Mouse (Mus musculus): ENCODE results near the gene Pcdh8. TPM values are rescaled to one million over a fixed set of nuclear protein-coding genes. Genes with fewer than 3 reads are reported as not detected.

Pcdh8 gene
- polyA plus RNA-seq (2012; ENCODE audit: insufficient read depth, low replicate concordance) = not detected in 2 replicates

DNA sequence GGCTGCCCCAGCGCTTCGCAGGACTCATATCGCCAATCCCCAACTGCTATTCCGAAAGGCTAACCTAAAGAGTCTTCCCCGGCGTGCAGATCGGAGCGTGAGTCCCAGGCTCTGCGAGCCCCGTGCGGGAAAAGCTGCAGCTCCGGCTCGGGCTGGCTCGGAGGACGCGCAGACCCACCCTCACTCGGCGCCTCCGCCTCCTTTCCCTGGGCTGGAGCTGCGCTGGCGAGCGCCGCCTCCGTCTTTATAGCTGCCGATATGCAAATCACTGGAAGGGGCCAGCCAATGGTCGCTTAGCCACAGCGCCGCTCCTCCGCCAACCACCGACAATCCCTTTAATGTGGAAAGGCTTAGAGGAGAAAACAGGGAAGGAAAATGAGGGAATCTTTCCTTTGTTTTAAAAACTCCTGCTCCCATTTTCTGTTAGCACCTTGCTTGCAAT is at the start of gene Pcdh8:
Gene Pcdh8 (minus strand): TSS at position 219 of the 442 bp plus-strand sequence.
- H3K9me3 ChIP-seq = peaks cover 37% of the 10 kb centered on the region
- peaks cover 32% of the 10 kb centered on the region for H3K4me1 ChIP-seq
- peak within 1 kb of the TSS; percentile 85 for H3K4me3 ChIP-seq (replicated peaks)
- TF ChIP-seq FLI1 (IDR thresholded peaks at IDR 0.05; ENCODE audit: low read length) = no peak
- TF ChIP-seq GATA1 (IDR thresholded peaks at IDR 0.05; ENCODE audit: borderline replicate concordance, low read length) = no peak
- H3K27me3 ChIP-seq (replicated peaks) = peaks cover 85% of the 10 kb centered on the region
- no peaks in the 10 kb centered on the region for H3K36me3 ChIP-seq (replicated peaks; ENCODE audit: low read length)

DNA sequence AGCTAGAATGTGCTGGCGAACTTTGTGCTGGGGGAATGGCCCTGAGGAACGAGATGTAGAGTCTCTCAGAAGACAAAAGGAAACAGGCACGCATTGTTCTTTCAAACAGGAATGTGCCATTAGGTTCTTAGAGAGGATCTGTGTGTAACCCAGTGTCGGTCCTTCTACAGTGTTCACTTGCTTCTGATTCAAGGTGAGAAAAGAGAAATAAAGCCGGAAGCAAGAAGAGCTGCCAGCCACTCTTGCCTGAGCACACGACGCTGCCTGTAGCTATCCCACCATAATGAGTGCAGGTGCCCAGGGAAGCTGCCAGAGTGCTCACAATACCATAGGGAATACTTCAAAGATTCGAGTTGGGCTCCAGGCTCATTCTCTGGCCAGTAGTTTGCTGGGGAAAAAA is 43.6 kb upstream of the Pcdh8 start:
- Histone ChIP-seq H3K4me3 (replicated peaks) (no peak overlapping the region), H3K4me1 (no peaks in the 10 kb centered on the region), H3K9me3 (no peaks in the 10 kb centered on the region), H3K27me3 (replicated peaks) (no peaks in the 10 kb centered on the region), H3K36me3 (replicated peaks; ENCODE audit: low read length) (no peaks in the 10 kb centered on the region)
- TF ChIP-seq GATA1 (IDR thresholded peaks at IDR 0.05; ENCODE audit: borderline replicate concordance, low read length) (no peak), FLI1 (IDR thresholded peaks at IDR 0.05; ENCODE audit: low read length) (no peak)

DNA sequence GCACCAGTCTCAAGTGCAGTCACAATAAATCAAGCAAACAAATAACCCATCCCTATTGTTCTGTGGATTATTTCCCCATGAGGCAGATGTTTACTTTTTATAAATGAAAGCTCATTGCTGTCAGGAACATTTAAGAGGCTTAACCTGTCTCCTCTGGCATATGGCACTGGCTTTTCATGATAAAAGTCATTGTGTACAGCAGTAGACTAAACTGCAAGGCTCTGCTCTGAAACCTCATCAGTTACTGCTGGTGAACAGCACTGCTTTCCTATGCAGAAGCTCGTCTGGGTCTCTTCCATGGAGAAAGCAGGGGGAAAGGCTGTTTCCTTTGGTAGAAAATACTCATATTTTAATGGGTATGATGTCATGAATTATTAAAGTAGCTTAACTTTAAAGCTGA is 43.0 kb upstream of the Pcdh8 start:
- Histone ChIP-seq H3K4me3 (replicated peaks) (no peak overlapping the region), H3K9me3 (no peaks in the 10 kb centered on the region), H3K4me1 (no peaks in the 10 kb centered on the region), H3K27me3 (replicated peaks) (no peaks in the 10 kb centered on the region), H3K36me3 (replicated peaks; ENCODE audit: low read length) (no peaks in the 10 kb centered on the region)
- no peak for TF ChIP-seq FLI1 (IDR thresholded peaks at IDR 0.05; ENCODE audit: low read length)
- TF ChIP-seq GATA1 (IDR thresholded peaks at IDR 0.05; ENCODE audit: borderline replicate concordance, low read length) = no peak

DNA sequence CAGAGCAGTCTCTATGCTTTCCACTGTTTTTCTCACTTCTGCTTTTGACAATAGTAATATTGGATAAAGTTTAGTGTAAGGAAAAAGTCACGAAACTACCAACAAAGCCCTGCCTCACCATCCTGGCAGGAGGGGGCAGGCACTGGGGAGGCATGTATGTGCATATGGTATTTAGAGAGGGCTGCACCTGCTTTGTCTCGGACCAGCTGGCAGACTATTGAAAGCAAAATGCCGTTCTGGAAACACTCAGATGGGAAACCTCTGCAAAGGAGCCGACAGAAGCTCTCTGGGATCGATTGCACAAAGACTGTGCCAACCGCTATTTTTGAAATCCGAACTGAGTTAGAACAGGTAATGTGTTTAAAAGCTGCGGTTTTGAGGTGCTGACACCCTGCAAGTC is 22.1 kb upstream of the Pcdh8 start:
- no peaks in the 10 kb centered on the region for H3K36me3 ChIP-seq (replicated peaks; ENCODE audit: low read length)
- H3K4me3 ChIP-seq (replicated peaks) = no peak overlapping the region
- TF ChIP-seq GATA1 (IDR thresholded peaks at IDR 0.05; ENCODE audit: borderline replicate concordance, low read length) = no peak
- TF ChIP-seq FLI1 (IDR thresholded peaks at IDR 0.05; ENCODE audit: low read length) = no peak
- H3K9me3 ChIP-seq = peaks cover 5% of the 10 kb centered on the region; the same call in 1 of the 2 replicates
- no peaks in the 10 kb centered on the region for H3K4me1 ChIP-seq
- H3K27me3 ChIP-seq (replicated peaks) = no peaks in the 10 kb centered on the region

DNA sequence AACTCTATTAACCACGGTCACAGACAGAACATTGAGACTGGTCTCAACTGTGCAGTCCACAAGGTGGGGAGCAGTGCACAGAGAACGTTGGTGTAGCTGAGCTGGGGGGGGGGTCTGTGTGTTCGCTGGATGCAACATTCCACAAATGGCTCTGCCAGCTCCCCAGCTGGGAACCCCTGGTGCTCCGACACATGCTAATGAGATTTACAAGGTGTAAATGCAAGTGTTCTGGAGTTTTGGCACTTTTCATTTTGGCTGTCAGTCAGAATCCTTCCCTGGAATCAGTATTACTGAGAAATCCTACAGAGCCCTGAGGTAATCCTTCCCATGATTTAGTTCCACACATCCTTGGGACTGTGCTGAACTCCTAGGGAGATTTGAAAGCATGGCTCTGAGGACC is 18.4 kb upstream of the Pcdh8 start:
- H3K4me3 ChIP-seq (replicated peaks) = no peak overlapping the region
- H3K27me3 ChIP-seq (replicated peaks) = no peaks in the 10 kb centered on the region
- H3K36me3 ChIP-seq (replicated peaks; ENCODE audit: low read length) = no peaks in the 10 kb centered on the region
- TF ChIP-seq GATA1 (IDR thresholded peaks at IDR 0.05; ENCODE audit: borderline replicate concordance, low read length) (no peak), FLI1 (IDR thresholded peaks at IDR 0.05; ENCODE audit: low read length) (no peak)
- no peaks in the 10 kb centered on the region for H3K9me3 ChIP-seq
- H3K4me1 ChIP-seq = no peaks in the 10 kb centered on the region

DNA sequence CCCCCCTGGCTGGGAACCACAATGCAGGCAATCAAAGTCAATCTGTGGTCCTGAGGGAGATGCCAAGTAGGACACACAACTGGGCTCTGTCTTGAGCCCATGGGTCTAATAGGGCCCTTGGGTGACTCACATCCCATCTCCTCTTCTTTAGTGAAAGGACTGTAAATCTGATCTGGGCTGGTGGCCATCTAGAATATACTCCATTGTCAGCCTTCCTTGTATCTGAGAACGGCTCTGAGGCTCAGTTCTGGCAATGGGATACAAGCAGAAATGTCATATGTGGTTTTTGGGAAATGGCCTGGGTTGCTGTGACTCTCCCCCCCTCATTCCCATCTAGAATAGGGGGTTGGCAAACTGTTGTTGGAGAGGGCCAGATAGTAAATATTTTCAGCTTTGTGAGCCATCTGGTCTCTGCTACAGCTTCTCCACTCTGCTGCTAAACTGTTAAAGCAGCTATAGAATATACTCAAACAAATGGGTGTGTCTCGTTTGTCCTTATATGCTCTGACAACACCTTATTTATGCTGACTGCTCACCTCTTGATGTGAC is 17.6 kb upstream of the Pcdh8 start:
- Histone ChIP-seq H3K4me1 (no peaks in the 10 kb centered on the region), H3K27me3 (replicated peaks) (no peaks in the 10 kb centered on the region), H3K9me3 (no peaks in the 10 kb centered on the region), H3K4me3 (replicated peaks) (no peak overlapping the region), H3K36me3 (replicated peaks; ENCODE audit: low read length) (no peaks in the 10 kb centered on the region)
- TF ChIP-seq GATA1 (IDR thresholded peaks at IDR 0.05; ENCODE audit: borderline replicate concordance, low read length) (no peak), FLI1 (IDR thresholded peaks at IDR 0.05; ENCODE audit: low read length) (no peak)

DNA sequence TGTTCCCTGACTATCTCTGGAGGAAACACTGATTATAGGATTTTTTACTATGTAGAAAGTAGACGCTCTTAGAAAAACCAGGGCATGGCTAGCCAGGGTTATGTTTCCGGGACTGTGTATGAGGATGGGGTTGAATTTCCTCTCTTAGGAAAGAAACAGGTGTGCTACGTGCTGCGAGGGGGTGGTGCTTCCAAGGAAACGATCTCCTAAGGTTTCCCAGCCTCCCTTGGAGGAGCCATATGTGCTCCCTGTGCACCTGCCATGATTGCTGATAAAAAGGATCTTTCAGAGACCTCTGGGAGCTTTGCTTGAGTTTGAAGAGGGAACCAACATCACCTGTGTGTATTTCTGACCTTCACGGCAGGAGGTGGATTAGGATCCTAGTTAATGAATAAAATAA is 16.8 kb upstream of the Pcdh8 start:
- TF ChIP-seq GATA1 (IDR thresholded peaks at IDR 0.05; ENCODE audit: borderline replicate concordance, low read length) = no peak
- TF ChIP-seq FLI1 (IDR thresholded peaks at IDR 0.05; ENCODE audit: low read length) = no peak
- H3K9me3 ChIP-seq = no peaks in the 10 kb centered on the region

DNA sequence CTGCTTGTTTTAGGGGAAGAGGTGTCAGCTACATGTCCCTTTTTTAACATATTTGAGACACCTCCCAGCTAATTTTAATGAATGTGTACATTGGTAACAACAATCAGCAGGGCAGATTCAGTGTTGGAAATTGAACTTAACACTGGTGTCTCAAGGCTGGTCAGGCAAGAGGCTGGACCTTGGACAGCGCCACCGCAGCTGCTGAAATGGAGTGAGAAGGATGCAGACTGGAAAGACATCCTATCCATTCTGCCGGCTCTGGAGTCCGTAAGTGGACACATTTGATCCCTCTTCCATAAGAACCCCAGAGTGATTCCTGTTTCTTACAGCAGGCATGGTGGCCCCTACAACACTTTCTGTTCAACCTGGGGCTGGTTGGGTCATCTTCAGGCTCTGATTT is 14.3 kb upstream of the Pcdh8 start:
- TF ChIP-seq GATA1 (IDR thresholded peaks at IDR 0.05; ENCODE audit: borderline replicate concordance, low read length) (no peak), FLI1 (IDR thresholded peaks at IDR 0.05; ENCODE audit: low read length) (no peak)

More for the DNA sequence above, 16.8 kb upstream of the Pcdh8 start:
- no peaks in the 10 kb centered on the region for H3K4me1 ChIP-seq
- H3K27me3 ChIP-seq (replicated peaks) = no peaks in the 10 kb centered on the region
- no peak overlapping the region for H3K4me3 ChIP-seq (replicated peaks)
- H3K36me3 ChIP-seq (replicated peaks; ENCODE audit: low read length) = no peaks in the 10 kb centered on the region

DNA sequence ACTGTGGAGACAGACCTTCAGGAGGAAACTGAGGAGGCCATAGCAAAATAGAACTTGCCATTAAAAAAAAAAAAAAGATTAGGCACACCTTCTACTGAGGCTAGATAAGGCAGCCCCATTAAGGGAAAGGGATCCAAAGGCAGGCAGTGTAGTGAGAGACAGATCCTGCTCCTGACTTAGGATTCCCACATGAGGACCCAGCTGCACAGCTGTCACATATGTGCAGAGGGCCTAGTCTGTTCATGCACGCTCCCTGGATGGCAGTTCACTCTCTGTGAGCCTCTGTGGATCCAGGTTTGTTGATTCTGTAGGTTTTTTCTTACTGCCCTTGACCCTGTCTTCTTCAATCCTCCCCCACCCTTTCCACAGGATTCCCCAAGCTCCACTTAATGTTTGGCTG is 9.8 kb upstream of the Pcdh8 start:
- no peak overlapping the region for H3K4me3 ChIP-seq (replicated peaks)
- no peaks in the 10 kb centered on the region for H3K9me3 ChIP-seq
- H3K4me1 ChIP-seq = no peaks in the 10 kb centered on the region
- no peaks in the 10 kb centered on the region for H3K36me3 ChIP-seq (replicated peaks; ENCODE audit: low read length)
- TF ChIP-seq GATA1 (IDR thresholded peaks at IDR 0.05; ENCODE audit: borderline replicate concordance, low read length) = no peak
- TF ChIP-seq FLI1 (IDR thresholded peaks at IDR 0.05; ENCODE audit: low read length) = no peak
- H3K27me3 ChIP-seq (replicated peaks) = no peaks in the 10 kb centered on the region

More for the DNA sequence above, 14.3 kb upstream of the Pcdh8 start:
- no peaks in the 10 kb centered on the region for H3K9me3 ChIP-seq
- H3K4me3 ChIP-seq (replicated peaks) = no peak overlapping the region
- no peaks in the 10 kb centered on the region for H3K4me1 ChIP-seq
- H3K36me3 ChIP-seq (replicated peaks; ENCODE audit: low read length) = no peaks in the 10 kb centered on the region
- no peaks in the 10 kb centered on the region for H3K27me3 ChIP-seq (replicated peaks)

DNA sequence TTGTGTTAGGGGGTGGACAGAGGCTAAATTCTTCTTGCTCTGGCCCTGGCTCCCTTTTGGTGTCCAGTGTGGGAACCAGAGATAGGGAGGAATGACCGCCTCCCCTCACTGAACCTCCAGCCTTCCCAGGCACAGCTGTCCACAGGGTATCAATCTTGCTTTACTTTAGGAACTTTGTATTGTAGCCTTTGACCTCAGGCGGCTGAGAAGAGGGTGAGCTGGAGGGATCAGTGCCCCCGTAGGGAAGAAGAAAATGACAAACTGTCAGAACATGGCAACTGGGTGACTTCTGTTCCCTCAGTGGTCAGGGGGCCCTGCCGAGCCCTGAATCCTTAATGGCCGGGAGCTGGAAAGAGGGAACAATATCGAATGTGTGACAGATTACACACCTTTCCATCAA is 9.2 kb upstream of the Pcdh8 start:
- Histone ChIP-seq H3K9me3 (peaks cover 4% of the 10 kb centered on the region; the same call in 1 of the 2 replicates), H3K27me3 (replicated peaks) (peaks cover 3% of the 10 kb centered on the region)

More for the DNA sequence above, 9.2 kb upstream of the Pcdh8 start:
- H3K4me1 ChIP-seq = no peaks in the 10 kb centered on the region
- TF ChIP-seq GATA1 (IDR thresholded peaks at IDR 0.05; ENCODE audit: borderline replicate concordance, low read length) = no peak
- TF ChIP-seq FLI1 (IDR thresholded peaks at IDR 0.05; ENCODE audit: low read length) = no peak
- H3K4me3 ChIP-seq (replicated peaks) = no peak overlapping the region
- H3K36me3 ChIP-seq (replicated peaks; ENCODE audit: low read length) = no peaks in the 10 kb centered on the region

Measured in megakaryocyte, embryonic 14.5 days (primary cell).